Mouse (Mus musculus): ENCODE results near the gene Dnhd1. TPM values are rescaled to one million over a fixed set of nuclear protein-coding genes. Genes with fewer than 3 reads are reported as not detected.

The Dnhd1 gene
- 3.2 and 3.6 TPM in 2 replicates for polyA plus RNA-seq (2012; rRNA removed)

GRCm38 (mm10) chr7:105650639-105651435 lies at the start of gene Dnhd1:
TSS of gene Dnhd1 (plus strand) at chr7:105650827.

GRCm38 (mm10) chr7:105633127-105633800 lies 17.4 kb upstream of the Dnhd1 start, which contains the start of gene Trim3:
TSS of gene Trim3 (minus strand) at chr7:105633571.

GRCm38 (mm10) chr7:105639756-105640155 lies 10.9 kb upstream of the Dnhd1 start, which contains the start of gene Timm10b:
TSS of gene Timm10b (plus strand) at chr7:105640056.

GRCm38 (mm10) chr7:105640233-105640893 lies 10.3 kb upstream of the Dnhd1 start, which contains the start of the genes Arfip2 and Gm45799:
TSS of gene Arfip2 (minus strand) at chr7:105640416.
TSS of gene Gm45799 (plus strand) at chr7:105640552.

GRCm38 (mm10) chr7:105736264-105736901 lies 85.8 kb downstream of the Dnhd1 start, which contains the start of gene Ilk:
TSS of gene Ilk (plus strand) at chr7:105736592.

GRCm38 (mm10) chr7:105736911-105737521 lies 86.4 kb downstream of the Dnhd1 start, which contains the start of gene Rrp8:
TSS of gene Rrp8 (minus strand) at chr7:105737385.

GRCm38 (mm10) chr7:105743926-105744590 lies 93.4 kb downstream of the Dnhd1 start, which contains the start of gene Taf10:
TSS of gene Taf10 (minus strand) at chr7:105744361.

GRCm38 (mm10) chr7:105751491-105752433 lies 101.1 kb downstream of the Dnhd1 start, which contains the start of gene Tpp1:
TSS of gene Tpp1 (minus strand) at chr7:105752235.

Other genes with a start within 250 kb of the Dnhd1 start
- 0.41 and 0.43 TPM in 2 replicates for gene Cnga4, start 246.3 kb upstream of the Dnhd1 start, polyA plus RNA-seq (2012; rRNA removed)
- gene Cckbr, start 225.1 kb upstream of the Dnhd1 start, polyA plus RNA-seq (2012; rRNA removed) = 1.8 and 1.9 TPM in 2 replicates
- 255 and 453 TPM in 2 replicates for gene Cavin3, start 168.5 kb upstream of the Dnhd1 start, polyA plus RNA-seq (2012; rRNA removed)
- 46.2 and 47.8 TPM in 2 replicates for gene Smpd1, start 96.5 kb upstream of the Dnhd1 start, polyA plus RNA-seq (2012; rRNA removed)
- 67.2 and 74.9 TPM in 2 replicates for gene Apbb1, start 69.2 kb upstream of the Dnhd1 start, polyA plus RNA-seq (2012; rRNA removed)
- gene Hpx, start 50.7 kb upstream of the Dnhd1 start, polyA plus RNA-seq (2012; rRNA removed) = 1.8 and 5.5 TPM in 2 replicates
- gene Trim3, start 17.3 kb upstream of the Dnhd1 start, polyA plus RNA-seq (2012; rRNA removed) = 78.9 and 79.5 TPM in 2 replicates
- 127 and 182 TPM in 2 replicates for gene Timm10b, start 10.8 kb upstream of the Dnhd1 start, polyA plus RNA-seq (2012; rRNA removed)
- gene Arfip2, start 10.4 kb upstream of the Dnhd1 start, polyA plus RNA-seq (2012; rRNA removed) = 101 and 109 TPM in 2 replicates
- 312 and 349 TPM in 2 replicates for gene Gm45799, start 10.3 kb upstream of the Dnhd1 start, polyA plus RNA-seq (2012; rRNA removed)
- 257 and 273 TPM in 2 replicates for gene Ilk, start 85.8 kb downstream of the Dnhd1 start, polyA plus RNA-seq (2012; rRNA removed)
- 13.0 and 13.6 TPM in 2 replicates for gene Rrp8, start 86.6 kb downstream of the Dnhd1 start, polyA plus RNA-seq (2012; rRNA removed)
- gene Taf10, start 93.5 kb downstream of the Dnhd1 start, polyA plus RNA-seq (2012; rRNA removed) = 682 and 827 TPM in 2 replicates
- gene Tpp1, start 101.4 kb downstream of the Dnhd1 start, polyA plus RNA-seq (2012; rRNA removed) = 138 and 205 TPM in 2 replicates
- 28.5 and 33.8 TPM in 2 replicates for gene Dchs1, start 136.8 kb downstream of the Dnhd1 start, polyA plus RNA-seq (2012; rRNA removed)
- gene Mrpl17, start 160.3 kb downstream of the Dnhd1 start, polyA plus RNA-seq (2012; rRNA removed) = 357 and 435 TPM in 2 replicates

Data from ovary, adult 2 months (tissue).